Mouse (Mus musculus): ENCODE results near the gene Gm49486. TPM values are rescaled to one million over a fixed set of nuclear protein-coding genes. Genes with fewer than 3 reads are reported as not detected.
A peak's percentile ranks its signal among the peaks of the same experiment; 100 is the strongest.

The Gm49486 gene
- polyA plus RNA-seq, 1 experiment from 2014 or later: 1.5 TPM

- Histone ChIP-seq H3K36me3 (ENCODE audit: control insufficient read depth, insufficient read depth, low read length) (peaks cover 49% of the 10 kb centered on the region), H3K4me2 (ENCODE audit: low read depth, low read length) (no peak overlapping the region), H3K4me1 (ENCODE audit: control insufficient read depth, insufficient read depth, low read length) (peaks cover 5% of the 10 kb centered on the region; the same call in 1 of the 2 replicates), H3K4me3 (ENCODE audit: low read depth, low read length) (no peak overlapping the region), H3K9ac (replicated peaks; ENCODE audit: low read depth, low read length) (peak overlapping the region; percentile 26; the same call in 1 of the 2 replicates), H3K9me3 (ENCODE audit: control insufficient read depth, low read length) (no peaks in the 10 kb centered on the region), H3K27me3 (ENCODE audit: control insufficient read depth, insufficient read depth, low read length) (no peaks in the 10 kb centered on the region), H3K27ac (ENCODE audit: low read depth, low read length) (peak overlapping the region; percentile 78)
- ATAC-seq (ENCODE audit: low read depth): peak; percentile 99
- WGBS: 9% methylated on average over 10 of the region's 10 CpGs
Measured at GRCm38 (mm10) chr15:79243234-79244042, 14.2 kb downstream of the Gm49486 start.

GRCm38 (mm10) chr15:79244071-79244893 is 15.1 kb downstream of the Gm49486 start:
- Histone ChIP-seq H3K4me2 (ENCODE audit: low read depth, low read length) (no peak overlapping the region), H3K27ac (ENCODE audit: low read depth, low read length) (peak overlapping the region; percentile 56; the same call in 1 of the 2 replicates), H3K27me3 (ENCODE audit: control insufficient read depth, insufficient read depth, low read length) (no peaks in the 10 kb centered on the region), H3K4me1 (ENCODE audit: control insufficient read depth, insufficient read depth, low read length) (peaks cover 5% of the 10 kb centered on the region; the same call in 1 of the 2 replicates), H3K4me3 (ENCODE audit: low read depth, low read length) (no peak overlapping the region), H3K9ac (replicated peaks; ENCODE audit: low read depth, low read length) (no peak overlapping the region), H3K36me3 (ENCODE audit: control insufficient read depth, insufficient read depth, low read length) (peaks cover 54% of the 10 kb centered on the region), H3K9me3 (ENCODE audit: control insufficient read depth, low read length) (no peaks in the 10 kb centered on the region)
- WGBS: 71% methylated on average over 7 of the region's 7 CpGs
- no peak for ATAC-seq (ENCODE audit: low read depth)

GRCm38 (mm10) chr15:79245321-79245720 is 16.1 kb downstream of the Gm49486 start:
- Histone ChIP-seq H3K36me3 (ENCODE audit: control insufficient read depth, insufficient read depth, low read length) (peaks cover 48% of the 10 kb centered on the region), H3K4me1 (ENCODE audit: control insufficient read depth, insufficient read depth, low read length) (peaks cover 5% of the 10 kb centered on the region; the same call in 1 of the 2 replicates), H3K4me2 (ENCODE audit: low read depth, low read length) (no peak overlapping the region), H3K27me3 (ENCODE audit: control insufficient read depth, insufficient read depth, low read length) (no peaks in the 10 kb centered on the region), H3K27ac (ENCODE audit: low read depth, low read length) (no peak overlapping the region), H3K9ac (replicated peaks; ENCODE audit: low read depth, low read length) (no peak overlapping the region), H3K9me3 (ENCODE audit: control insufficient read depth, low read length) (no peaks in the 10 kb centered on the region), H3K4me3 (ENCODE audit: low read depth, low read length) (no peak overlapping the region)
- WGBS: 92% methylated on average over 3 of the region's 3 CpGs
- ATAC-seq (ENCODE audit: low read depth): no peak

GRCm38 (mm10) chr15:79250236-79250635 is 21.0 kb downstream of the Gm49486 start:
- no peaks in the 10 kb centered on the region for H3K9me3 ChIP-seq (ENCODE audit: control insufficient read depth, low read length)
- ATAC-seq (ENCODE audit: low read depth): no peak
- H3K4me3 ChIP-seq (ENCODE audit: low read depth, low read length): no peak overlapping the region
- H3K36me3 ChIP-seq (ENCODE audit: control insufficient read depth, insufficient read depth, low read length): peaks cover 30% of the 10 kb centered on the region
- H3K4me1 ChIP-seq (ENCODE audit: control insufficient read depth, insufficient read depth, low read length): no peaks in the 10 kb centered on the region
- H3K9ac ChIP-seq (replicated peaks; ENCODE audit: low read depth, low read length): no peak overlapping the region
- 88% methylated on average over 2 of the region's 2 CpGs for WGBS
- no peak overlapping the region for H3K27ac ChIP-seq (ENCODE audit: low read depth, low read length)
- H3K27me3 ChIP-seq (ENCODE audit: control insufficient read depth, insufficient read depth, low read length): peaks cover 9% of the 10 kb centered on the region
- no peak overlapping the region for H3K4me2 ChIP-seq (ENCODE audit: low read depth, low read length)

- Histone ChIP-seq H3K4me3 (ENCODE audit: low read depth, low read length) (no peak overlapping the region), H3K4me1 (ENCODE audit: control insufficient read depth, insufficient read depth, low read length) (no peaks in the 10 kb centered on the region), H3K9me3 (ENCODE audit: control insufficient read depth, low read length) (no peaks in the 10 kb centered on the region), H3K4me2 (ENCODE audit: low read depth, low read length) (no peak overlapping the region), H3K27me3 (ENCODE audit: control insufficient read depth, insufficient read depth, low read length) (peaks cover 9% of the 10 kb centered on the region), H3K9ac (replicated peaks; ENCODE audit: low read depth, low read length) (no peak overlapping the region), H3K36me3 (ENCODE audit: control insufficient read depth, insufficient read depth, low read length) (peaks cover 22% of the 10 kb centered on the region; the same call in 1 of the 2 replicates), H3K27ac (ENCODE audit: low read depth, low read length) (no peak overlapping the region)
- no peak for ATAC-seq (ENCODE audit: low read depth)
- 56% methylated on average over 7 of the region's 7 CpGs for WGBS
Measured at GRCm38 (mm10) chr15:79251168-79251567, 22.0 kb downstream of the Gm49486 start.

- peak overlapping the region; percentile 53 for H3K4me2 ChIP-seq (ENCODE audit: low read depth, low read length)
- peaks cover 9% of the 10 kb centered on the region for H3K27me3 ChIP-seq (ENCODE audit: control insufficient read depth, insufficient read depth, low read length)
- WGBS: 2% methylated on average over 59 of the region's 61 CpGs
- ATAC-seq (ENCODE audit: low read depth): peak; percentile 65
- H3K4me1 ChIP-seq (ENCODE audit: control insufficient read depth, insufficient read depth, low read length): no peaks in the 10 kb centered on the region
- H3K36me3 ChIP-seq (ENCODE audit: control insufficient read depth, insufficient read depth, low read length): peaks cover 14% of the 10 kb centered on the region; the same call in 1 of the 2 replicates
- no peaks in the 10 kb centered on the region for H3K9me3 ChIP-seq (ENCODE audit: control insufficient read depth, low read length)
- peak overlapping the region; percentile 49 for H3K9ac ChIP-seq (replicated peaks; ENCODE audit: low read depth, low read length)
- H3K4me3 ChIP-seq (ENCODE audit: low read depth, low read length): peak overlapping the region; percentile 23
- no peak overlapping the region for H3K27ac ChIP-seq (ENCODE audit: low read depth, low read length)
Measured at GRCm38 (mm10) chr15:79251781-79252491, 22.7 kb downstream of the Gm49486 start.

GRCm38 (mm10) chr15:79252580-79252979 is 23.4 kb downstream of the Gm49486 start:
- WGBS: 27% methylated on average over 23 of the region's 24 CpGs

GRCm38 (mm10) chr15:79254661-79255060 is 25.5 kb downstream of the Gm49486 start, which contains the start of gene Slc16a8:
Gene Slc16a8, minus strand, starts transcription at chr15:79254761.
- Histone ChIP-seq H3K36me3 (ENCODE audit: control insufficient read depth, insufficient read depth, low read length) (no peaks in the 10 kb centered on the region), H3K9ac (replicated peaks; ENCODE audit: low read depth, low read length) (no peak within 1 kb of the TSS), H3K4me3 (ENCODE audit: low read depth, low read length) (no peak within 1 kb of the TSS), H3K4me2 (ENCODE audit: low read depth, low read length) (no peak within 1 kb of the TSS), H3K4me1 (ENCODE audit: control insufficient read depth, insufficient read depth, low read length) (no peaks in the 10 kb centered on the region), H3K9me3 (ENCODE audit: control insufficient read depth, low read length) (no peaks in the 10 kb centered on the region), H3K27me3 (ENCODE audit: control insufficient read depth, insufficient read depth, low read length) (peaks cover 10% of the 10 kb centered on the region), H3K27ac (ENCODE audit: low read depth, low read length) (no peak within 1 kb of the TSS)
- no peak for ATAC-seq (ENCODE audit: low read depth)
- 47% methylated on average over 3 of the region's 3 CpGs for WGBS

More at GRCm38 (mm10) chr15:79252580-79252979, 23.4 kb downstream of the Gm49486 start:
- Histone ChIP-seq H3K4me2 (ENCODE audit: low read depth, low read length) (peak overlapping the region; percentile 53), H3K27me3 (ENCODE audit: control insufficient read depth, insufficient read depth, low read length) (peaks cover 9% of the 10 kb centered on the region), H3K36me3 (ENCODE audit: control insufficient read depth, insufficient read depth, low read length) (peaks cover 13% of the 10 kb centered on the region; the same call in 1 of the 2 replicates), H3K27ac (ENCODE audit: low read depth, low read length) (no peak overlapping the region), H3K4me1 (ENCODE audit: control insufficient read depth, insufficient read depth, low read length) (no peaks in the 10 kb centered on the region), H3K9ac (replicated peaks; ENCODE audit: low read depth, low read length) (peak overlapping the region; percentile 49), H3K4me3 (ENCODE audit: low read depth, low read length) (peak overlapping the region; percentile 23), H3K9me3 (ENCODE audit: control insufficient read depth, low read length) (no peaks in the 10 kb centered on the region)
- no peak for ATAC-seq (ENCODE audit: low read depth)

Measured in neural tube, embryonic 14.5 days (tissue).